Comparison of ENCODE assay signal across 16 mouse cellular contexts in the genomic region with DNA sequence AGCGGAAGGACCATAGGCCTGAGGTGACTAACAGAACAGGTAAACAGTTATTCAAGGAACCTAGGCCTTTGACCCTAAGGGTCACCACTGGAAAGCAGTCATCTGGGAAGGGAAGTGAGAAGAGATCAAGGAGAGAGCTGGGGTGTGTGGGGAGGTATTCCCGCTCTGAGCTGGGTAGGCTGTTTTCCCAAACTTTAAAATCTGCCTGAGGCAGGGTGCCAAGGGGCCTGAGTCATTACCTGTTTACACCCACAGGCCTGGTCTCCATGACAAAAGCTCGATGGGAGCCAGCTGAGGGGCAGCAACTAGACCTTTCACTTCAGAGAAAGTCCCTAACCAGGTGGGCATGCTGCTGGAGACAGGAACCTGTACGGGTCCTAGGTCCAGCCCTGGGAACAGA. TPM values are rescaled to one million over a fixed set of nuclear protein-coding genes. Genes with fewer than 3 reads are reported as not detected.
DNase-seq lines count a peak whose midpoint lies in the region; ATAC-seq lines count a peak whose summit lies in the region.
"Had no signal": no experiment of that assay in that cellular context is flagged by ENCODE, and none has a peak within 500 bp of the region (broad histone marks: within the 10 kb centered on the region; RNA-seq: fewer than 3 reads in every experiment).

No protein-coding gene starts in this region.

- H3K4me1 ChIP-seq in stomach, embryonic 16.5 days (ENCODE audit: control insufficient read depth, insufficient read depth, low read length): no peaks in the 10 kb centered on the region

- H3K4me3 ChIP-seq in stomach, embryonic 16.5 days (replicated peaks; ENCODE audit: low read length): no peak overlapping the region
- H3K4me3 ChIP-seq: myocyte had no signal

- H3K9ac ChIP-seq in stomach, embryonic 16.5 days (ENCODE audit: low read length): no peak overlapping the region; the same call in 1 of the 2 replicates
- H3K9ac ChIP-seq: liver, embryonic 14.5 days had no signal

- H3K9me3 ChIP-seq in stomach, embryonic 16.5 days (replicated peaks; ENCODE audit: control insufficient read depth, low read length): 0 out of 2 replicates have a peak, but pooled peaks cover 5% of the 10 kb centered on the region

- intact Hi-C loops in heart, postnatal 14 days (cut with DNase I): no loop called here

- 49% methylated on average over 4 of the region's 4 CpGs for WGBS in stomach, embryonic 16.5 days

- H3K27ac ChIP-seq in stomach, embryonic 16.5 days (ENCODE audit: low read length): no peak overlapping the region
- H3K27ac ChIP-seq: kidney, postnatal 0 days; liver, embryonic 14.5 days had no signal

- DNase-seq in adrenal gland, adult 2 months: peak; percentile 57
- no peak for DNase-seq in adrenal gland, postnatal 4 days (ENCODE audit: low spot score in 2 of 2)
- DNase-seq in ovary, postnatal 36 days (ENCODE audit: low spot score): peak; percentile 47
- no peak for DNase-seq in ovary, postnatal 10 days (ENCODE audit: low spot score)
- DNase-seq in heart, postnatal 14 days: peak; percentile 26 to 31
- no peak for DNase-seq in spleen, postnatal 14 days (ENCODE audit: low spot score in 2 of 2)
- DNase-seq: cerebellum, adult 8-10 months; layer of hippocampus, adult 9-11 months; left cerebral cortex, postnatal 4 days; thymus, postnatal 25 days had no signal

- no peak overlapping the region for H3K4me2 ChIP-seq in stomach, embryonic 16.5 days (ENCODE audit: low read depth, low read length)

- H3K36me3 ChIP-seq in stomach, embryonic 16.5 days (ENCODE audit: control insufficient read depth, insufficient read depth, low read length): peaks cover 4% of the 10 kb centered on the region; the same call in 1 of the 2 replicates

- peak; percentile 5; the same call in 1 of the 2 replicates for ATAC-seq in stomach, embryonic 16.5 days (ENCODE audit: insufficient read depth, low FRiP score)
- ATAC-seq in activated CD4-positive, CD25-positive, alpha-beta regulatory T cell, adult 4 months: no peak
- ATAC-seq: inflammation-experienced regulatory T-cells, adult 6 months had no signal

- H3K27me3 ChIP-seq in stomach, embryonic 16.5 days (ENCODE audit: control insufficient read depth, insufficient read depth, low read length): no peaks in the 10 kb centered on the region

RNA-seq across cellular contexts. Expression of a gene that starts 31.6 kb away (rescaled TPM):
- 100 to 1,000 TPM; 683 to 874 TPM for total RNA-seq in adrenal gland, adult 2 months (2021)
- 28.1 and 29.9 TPM in 2 replicates for polyA plus RNA-seq in adrenal gland, adult 2 months (2012; rRNA removed)
- 1,000 to 10,000 TPM in 1 of 2 experiments, 100 to 1,000 TPM in 1; 986 to 1,037 TPM for total RNA-seq in adrenal gland, postnatal 4 days (2021)
- total RNA-seq in heart, postnatal 14 days (2021): 100 to 1,000 TPM; 494 to 584 TPM
- 379 and 502 TPM in 2 replicates for polyA plus RNA-seq in stomach, embryonic 16.5 days (2015; fragmentation: Nextera tagmentation; extraction: Ambion mirVana)
- polyA plus RNA-seq in activated CD4-positive, CD25-positive, alpha-beta regulatory T cell, adult 4 months (2017; shearing (Covaris generic)): 100 to 1,000 TPM; 494 to 595 TPM

Comparison
In these comparisons a context has a peak if more than half of its experiments do, and no peak if none do; other contexts are left out.
1. DNase-seq: peak in adrenal gland, adult 2 months (single experiment), ovary, postnatal 36 days (single experiment) and heart, postnatal 14 days (2 of 2); none in adrenal gland, postnatal 4 days (0 of 2), ovary, postnatal 10 days (single experiment) and spleen, postnatal 14 days (0 of 2).